Comparison of ENCODE assay signal across 16 mouse cellular contexts in the genomic region with DNA sequence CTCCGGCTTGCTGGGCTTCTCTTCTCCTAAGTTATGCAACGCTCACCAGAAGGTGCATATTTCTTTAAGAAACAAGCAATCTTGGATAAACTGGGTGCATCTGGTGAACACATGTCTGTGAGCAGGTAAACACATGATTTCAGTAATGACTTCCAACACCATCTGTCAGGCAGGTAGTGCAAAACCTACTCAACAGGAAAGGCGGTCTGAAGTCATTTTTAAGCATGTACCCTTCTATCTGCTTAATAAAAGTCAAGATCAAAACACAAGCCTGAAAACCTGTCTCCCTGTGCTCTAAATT.
DNase-seq lines count a peak whose midpoint lies in the region; ATAC-seq lines count a peak whose summit lies in the region.
"Had no signal": no experiment of that assay in that cellular context is flagged by ENCODE, and none has a peak within 500 bp of the region (broad histone marks: within the 10 kb centered on the region; RNA-seq: fewer than 3 reads in every experiment).

No protein-coding gene starts in this region.

- H3K4me1 ChIP-seq in forebrain, embryonic 14.5 days (ENCODE audit: control insufficient read depth, insufficient read depth, low read length) = peaks cover 25% of the 10 kb centered on the region
- H3K4me1 ChIP-seq in forebrain, embryonic 10.5 days = peaks cover 8% of the 10 kb centered on the region
- peaks cover 16% of the 10 kb centered on the region for H3K4me1 ChIP-seq in neural tube, embryonic 13.5 days (replicated peaks)
- no peaks in the 10 kb centered on the region for H3K4me1 ChIP-seq in neural tube, embryonic 15.5 days
- H3K4me1 ChIP-seq in forebrain, embryonic 16.5 days (replicated peaks; ENCODE audit: control insufficient read depth, insufficient read depth, low read length) = peaks cover 21% of the 10 kb centered on the region
- peaks cover 9% of the 10 kb centered on the region for H3K4me1 ChIP-seq in limb, embryonic 15.5 days
- H3K4me1 ChIP-seq: liver, embryonic 12.5 days had no signal

- no peaks in the 10 kb centered on the region for H3K27me3 ChIP-seq in forebrain, embryonic 14.5 days (replicated peaks; ENCODE audit: control insufficient read depth, insufficient read depth, low read length)
- H3K27me3 ChIP-seq in forebrain, embryonic 10.5 days (ENCODE audit: poor library complexity, severe bottlenecking) = no peaks in the 10 kb centered on the region
- no peaks in the 10 kb centered on the region for H3K27me3 ChIP-seq in neural tube, embryonic 13.5 days
- H3K27me3 ChIP-seq in neural tube, embryonic 15.5 days (replicated peaks) = no peaks in the 10 kb centered on the region
- H3K27me3 ChIP-seq in forebrain, embryonic 16.5 days (replicated peaks; ENCODE audit: control insufficient read depth, insufficient read depth, low read length) = no peaks in the 10 kb centered on the region
- no peaks in the 10 kb centered on the region for H3K27me3 ChIP-seq in limb, embryonic 15.5 days
- H3K27me3 ChIP-seq: kidney, embryonic 15.5 days; liver, embryonic 12.5 days had no signal

- H3K4me2 ChIP-seq in forebrain, embryonic 14.5 days (ENCODE audit: low read length) = no peak overlapping the region
- H3K4me2 ChIP-seq in neural tube, embryonic 13.5 days = no peak overlapping the region
- H3K4me2 ChIP-seq in neural tube, embryonic 15.5 days = no peak overlapping the region
- H3K4me2 ChIP-seq in forebrain, embryonic 16.5 days (ENCODE audit: low read length) = no peak overlapping the region
- H3K4me2 ChIP-seq in limb, embryonic 15.5 days = no peak overlapping the region
- H3K4me2 ChIP-seq: kidney, embryonic 15.5 days; liver, embryonic 12.5 days; lung, embryonic 14.5 days had no signal

- peak overlapping the region; percentile 45; the same call in 1 of the 2 replicates for H3K27ac ChIP-seq in forebrain, embryonic 14.5 days (ENCODE audit: low read depth, low read length)
- H3K27ac ChIP-seq in forebrain, embryonic 10.5 days = no peak overlapping the region
- peak overlapping the region; percentile 23; the same call in 1 of the 2 replicates for H3K27ac ChIP-seq in neural tube, embryonic 13.5 days (replicated peaks)
- H3K27ac ChIP-seq in neural tube, embryonic 15.5 days (replicated peaks) = no peak overlapping the region
- H3K27ac ChIP-seq in forebrain, embryonic 16.5 days (ENCODE audit: low read length) = peak overlapping the region; percentile 27; the same call in 1 of the 2 replicates
- peak overlapping the region; percentile 13; the same call in 1 of the 2 replicates for H3K27ac ChIP-seq in limb, embryonic 15.5 days
- H3K27ac ChIP-seq: liver, embryonic 12.5 days had no signal

- 69% methylated on average over 3 of the region's 3 CpGs for WGBS in forebrain, embryonic 14.5 days
- 88% methylated on average over 3 of the region's 3 CpGs for WGBS in forebrain, embryonic 10.5 days
- 81% methylated on average over 3 of the region's 3 CpGs for WGBS in neural tube, embryonic 13.5 days
- 80% methylated on average over 3 of the region's 3 CpGs for WGBS in neural tube, embryonic 15.5 days
- 64% methylated on average over 3 of the region's 3 CpGs for WGBS in forebrain, embryonic 16.5 days
- 38% methylated on average over 3 of the region's 3 CpGs for WGBS in limb, embryonic 15.5 days

- no peaks in the 10 kb centered on the region for H3K9me3 ChIP-seq in forebrain, embryonic 14.5 days (replicated peaks; ENCODE audit: control insufficient read depth, low read length)
- no peaks in the 10 kb centered on the region for H3K9me3 ChIP-seq in forebrain, embryonic 10.5 days
- no peaks in the 10 kb centered on the region for H3K9me3 ChIP-seq in neural tube, embryonic 13.5 days
- no peaks in the 10 kb centered on the region for H3K9me3 ChIP-seq in neural tube, embryonic 15.5 days (replicated peaks)
- no peaks in the 10 kb centered on the region for H3K9me3 ChIP-seq in forebrain, embryonic 16.5 days (ENCODE audit: control insufficient read depth, low read length)
- no peaks in the 10 kb centered on the region for H3K9me3 ChIP-seq in limb, embryonic 15.5 days
- H3K9me3 ChIP-seq: kidney, embryonic 15.5 days; liver, embryonic 12.5 days had no signal

- ATAC-seq in forebrain, embryonic 14.5 days = peak; percentile 32; the same call in 1 of the 2 replicates
- no peak for ATAC-seq in neural tube, embryonic 13.5 days (ENCODE audit: low read depth)
- no peak for ATAC-seq in neural tube, embryonic 15.5 days (ENCODE audit: low FRiP score)
- 0 out of 2 replicates have a peak, but pooled peaks have one; percentile 7 for ATAC-seq in forebrain, embryonic 16.5 days
- no peak for ATAC-seq in limb, embryonic 15.5 days (ENCODE audit: insufficient number of reproducible peaks, low FRiP score, low TSS enrichment, low read depth)
- ATAC-seq: liver, embryonic 12.5 days had no signal

- peak; percentile 45 for DNase-seq in forebrain, embryonic 14.5 days (ENCODE audit: low spot score)
- no peak for DNase-seq in forebrain, embryonic 10.5 days (ENCODE audit: extremely low spot score, low spot score)
- DNase-seq in cerebellum, adult 11 months = no peak
- no peak for DNase-seq in spleen, postnatal 14 days (ENCODE audit: low spot score in 2 of 2)
- DNase-seq: cerebellum, adult 9-11 months; layer of hippocampus, postnatal 36 days; lung, embryonic 14.5 days; lung, postnatal 36 days; right cerebral cortex, adult 18-20 months; thymus, postnatal 4 days had no signal

- no peak overlapping the region for H3K9ac ChIP-seq in forebrain, embryonic 14.5 days (ENCODE audit: low read length)
- H3K9ac ChIP-seq in neural tube, embryonic 13.5 days = no peak overlapping the region
- no peak overlapping the region for H3K9ac ChIP-seq in neural tube, embryonic 15.5 days (replicated peaks)
- no peak overlapping the region for H3K9ac ChIP-seq in forebrain, embryonic 16.5 days (replicated peaks; ENCODE audit: low read depth, low read length)
- no peak overlapping the region for H3K9ac ChIP-seq in limb, embryonic 15.5 days
- H3K9ac ChIP-seq: kidney, embryonic 15.5 days; liver, embryonic 12.5 days; lung, embryonic 14.5 days had no signal

- H3K4me3 ChIP-seq in forebrain, embryonic 14.5 days (ENCODE audit: low read depth, low read length) = no peak overlapping the region
- H3K4me3 ChIP-seq in forebrain, embryonic 10.5 days = no peak overlapping the region
- H3K4me3 ChIP-seq in neural tube, embryonic 13.5 days = no peak overlapping the region
- no peak overlapping the region for H3K4me3 ChIP-seq in neural tube, embryonic 15.5 days (replicated peaks)
- no peak overlapping the region for H3K4me3 ChIP-seq in forebrain, embryonic 16.5 days (replicated peaks; ENCODE audit: low read length)
- no peak overlapping the region for H3K4me3 ChIP-seq in limb, embryonic 15.5 days
- H3K4me3 ChIP-seq: kidney, embryonic 15.5 days; liver, embryonic 12.5 days had no signal

- H3K36me3 ChIP-seq in forebrain, embryonic 14.5 days (ENCODE audit: control insufficient read depth, insufficient read depth, low read length) = no peaks in the 10 kb centered on the region
- H3K36me3 ChIP-seq in forebrain, embryonic 10.5 days (replicated peaks) = no peaks in the 10 kb centered on the region
- no peaks in the 10 kb centered on the region for H3K36me3 ChIP-seq in neural tube, embryonic 13.5 days
- no peaks in the 10 kb centered on the region for H3K36me3 ChIP-seq in neural tube, embryonic 15.5 days
- no peaks in the 10 kb centered on the region for H3K36me3 ChIP-seq in forebrain, embryonic 16.5 days (ENCODE audit: control insufficient read depth, insufficient read depth)
- H3K36me3 ChIP-seq in limb, embryonic 15.5 days = 0 out of 2 replicates have a peak, but pooled peaks cover 4% of the 10 kb centered on the region
- H3K36me3 ChIP-seq: kidney, embryonic 15.5 days; liver, embryonic 12.5 days had no signal

Comparison
In these comparisons a context has a peak if more than half of its experiments do, and no peak if none do; other contexts are left out.
1. H3K27ac ChIP-seq: peak in forebrain, embryonic 14.5 days (single experiment), neural tube, embryonic 13.5 days (single experiment), forebrain, embryonic 16.5 days (single experiment) and limb, embryonic 15.5 days (single experiment); none in forebrain, embryonic 10.5 days (single experiment) and neural tube, embryonic 15.5 days (single experiment).
2. ATAC-seq: peak in forebrain, embryonic 14.5 days (single experiment) and forebrain, embryonic 16.5 days (single experiment); none in neural tube, embryonic 13.5 days (single experiment), neural tube, embryonic 15.5 days (single experiment) and limb, embryonic 15.5 days (single experiment).